Mouse (Mus musculus): Measurements from ENCODE around the gene Lims1. TPM values are rescaled to one million over a fixed set of nuclear protein-coding genes. Genes with fewer than 3 reads are reported as not detected.
"Not testable (repeated sequence)": the region's sequence is repeated elsewhere in the genome, so short reads cannot be mapped to it uniquely, and the experiment has no call there.

Gene Lims1
- total and polyA plus RNA-seq, 2 experiments from 2014 or later, result 43.6 to 51.7 TPM

DNA sequence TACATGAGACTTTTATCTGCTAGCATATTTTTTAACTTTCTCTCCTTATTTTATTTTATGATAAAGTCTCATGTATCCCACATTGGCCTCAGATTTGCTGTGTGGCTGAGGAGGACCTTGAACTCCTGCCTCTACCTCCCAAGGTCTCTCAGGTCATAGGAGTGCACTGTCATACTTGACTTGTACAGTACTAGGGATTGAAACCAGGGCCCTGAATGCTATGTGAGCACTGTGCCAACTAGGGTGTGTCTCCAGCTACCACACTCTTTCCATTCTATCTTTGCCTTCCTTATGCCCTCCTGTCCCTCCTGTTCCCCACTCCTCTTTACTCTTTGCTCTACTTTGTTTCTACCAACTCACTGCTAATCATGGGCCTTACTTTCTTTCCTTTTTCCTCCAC, 7.4 kb downstream of the Lims1 start:
- DNase-seq, result no peak
- ATAC-seq, result no peak
- TF ChIP-seq CTCF (IDR thresholded peaks at IDR 0.05; ENCODE audit: low read depth), result no peak
- Histone ChIP-seq H3K4me3 (ENCODE audit: low read depth, low read length) (no peak overlapping the region), H3K27ac (ENCODE audit: low read depth, low read length) (no peak overlapping the region), H3K27me3 (ENCODE audit: insufficient read depth, low read length) (no peaks in the 10 kb centered on the region), H3K36me3 (ENCODE audit: insufficient read depth) (no peaks in the 10 kb centered on the region), H3K9me3 (ENCODE audit: low read length) (no peaks in the 10 kb centered on the region), H3K9ac (no peak overlapping the region), H3K4me2 (ENCODE audit: low read depth) (no peak overlapping the region), H3K4me1 (ENCODE audit: insufficient read depth) (peaks cover 10% of the 10 kb centered on the region)

DNA sequence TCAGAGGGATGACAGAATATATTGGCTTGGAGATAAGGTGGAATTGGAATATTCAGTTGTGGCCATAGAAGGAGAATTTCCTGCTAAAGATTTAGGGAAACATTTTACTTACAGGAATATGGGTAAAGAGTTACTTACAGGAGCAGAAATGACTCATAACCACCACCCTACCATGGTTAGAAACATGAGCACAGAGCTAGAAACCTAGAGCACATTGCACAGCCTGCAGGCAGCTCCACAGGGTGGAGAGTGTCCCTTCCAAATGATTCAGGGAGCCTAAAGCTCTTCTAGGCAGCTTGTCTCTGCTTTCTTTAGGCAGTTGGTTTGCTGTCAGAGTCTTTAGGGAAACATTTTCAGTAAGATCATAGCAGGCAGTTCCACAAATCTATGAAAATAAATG, 8.5 kb downstream of the Lims1 start:
- Histone ChIP-seq H3K9ac (no peak overlapping the region), H3K27me3 (ENCODE audit: insufficient read depth, low read length) (no peaks in the 10 kb centered on the region), H3K4me1 (ENCODE audit: insufficient read depth) (0 out of 2 replicates have a peak, but pooled peaks cover 3% of the 10 kb centered on the region), H3K4me2 (ENCODE audit: low read depth) (no peak overlapping the region), H3K36me3 (ENCODE audit: insufficient read depth) (no peaks in the 10 kb centered on the region), H3K27ac (ENCODE audit: low read depth, low read length) (no peak overlapping the region), H3K4me3 (ENCODE audit: low read depth, low read length) (no peak overlapping the region), H3K9me3 (ENCODE audit: low read length) (no peaks in the 10 kb centered on the region)
- no peak for DNase-seq
- ATAC-seq, result no peak
- no peak for TF ChIP-seq CTCF (IDR thresholded peaks at IDR 0.05; ENCODE audit: low read depth)

DNA sequence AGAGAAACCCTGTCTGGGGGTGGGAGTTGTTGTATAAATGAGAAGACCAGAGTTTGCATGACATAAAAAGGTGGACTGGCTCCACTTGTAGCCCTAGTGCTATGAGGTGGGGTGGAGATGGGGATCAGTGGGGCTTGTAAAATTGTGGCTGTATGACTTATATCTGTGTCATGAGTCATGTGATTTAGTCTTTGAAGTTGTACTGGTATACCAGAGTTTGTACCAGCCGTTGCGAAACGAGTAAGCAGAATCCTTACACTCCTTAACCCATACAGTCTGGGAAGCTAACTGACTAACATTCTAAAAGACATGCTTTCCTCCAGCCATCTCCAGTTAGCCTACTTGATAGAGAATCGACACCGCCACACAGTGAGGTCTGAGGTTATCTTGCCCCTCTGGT, 10.1 kb downstream of the Lims1 start:
- H3K9ac ChIP-seq, result no peak overlapping the region
- H3K27ac ChIP-seq (ENCODE audit: low read depth, low read length), result no peak overlapping the region
- no peaks in the 10 kb centered on the region for H3K4me1 ChIP-seq (ENCODE audit: insufficient read depth)
- no peaks in the 10 kb centered on the region for H3K9me3 ChIP-seq (ENCODE audit: low read length)
- H3K36me3 ChIP-seq (ENCODE audit: insufficient read depth), result no peaks in the 10 kb centered on the region
- 96% methylated on average over 5 of the region's 5 CpGs for WGBS
- H3K4me2 ChIP-seq (ENCODE audit: low read depth), result no peak overlapping the region
- ATAC-seq (no peak), DNase-seq (no peak)
- H3K27me3 ChIP-seq (ENCODE audit: insufficient read depth, low read length), result no peaks in the 10 kb centered on the region
- no peak overlapping the region for H3K4me3 ChIP-seq (ENCODE audit: low read depth, low read length)
- TF ChIP-seq CTCF (IDR thresholded peaks at IDR 0.05; ENCODE audit: low read depth), result no peak

DNA sequence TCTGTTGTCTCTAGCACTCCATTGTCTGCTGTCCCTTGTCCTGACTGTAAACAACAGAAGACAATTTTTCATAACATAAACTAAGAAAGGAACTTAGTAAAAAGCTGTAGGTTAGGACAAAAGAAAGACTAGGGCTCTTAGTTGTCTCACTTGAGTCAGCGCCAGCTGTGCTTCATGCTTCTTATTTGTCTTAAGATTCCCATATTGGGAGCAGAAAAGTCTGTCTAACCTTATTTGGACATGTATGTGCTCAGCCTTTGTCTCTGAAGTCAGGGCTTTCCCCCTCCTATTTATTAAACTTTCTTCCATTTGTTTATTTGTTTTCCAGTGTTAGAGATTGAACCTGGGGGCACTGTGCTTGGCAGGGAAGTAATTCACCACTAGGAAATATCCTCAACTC, 12.9 kb downstream of the Lims1 start:
- WGBS, result 92% methylated on average over 1 of the region's 1 CpGs
- Histone ChIP-seq H3K27me3 (ENCODE audit: insufficient read depth, low read length) (no peaks in the 10 kb centered on the region), H3K9me3 (ENCODE audit: low read length) (no peaks in the 10 kb centered on the region), H3K36me3 (ENCODE audit: insufficient read depth) (no peaks in the 10 kb centered on the region), H3K27ac (ENCODE audit: low read depth, low read length) (no peak overlapping the region), H3K4me2 (ENCODE audit: low read depth) (no peak overlapping the region), H3K9ac (no peak overlapping the region), H3K4me1 (ENCODE audit: insufficient read depth) (no peaks in the 10 kb centered on the region), H3K4me3 (ENCODE audit: low read depth, low read length) (no peak overlapping the region)
- no peak for ATAC-seq
- no peak for TF ChIP-seq CTCF (IDR thresholded peaks at IDR 0.05; ENCODE audit: low read depth)
- DNase-seq, result no peak

DNA sequence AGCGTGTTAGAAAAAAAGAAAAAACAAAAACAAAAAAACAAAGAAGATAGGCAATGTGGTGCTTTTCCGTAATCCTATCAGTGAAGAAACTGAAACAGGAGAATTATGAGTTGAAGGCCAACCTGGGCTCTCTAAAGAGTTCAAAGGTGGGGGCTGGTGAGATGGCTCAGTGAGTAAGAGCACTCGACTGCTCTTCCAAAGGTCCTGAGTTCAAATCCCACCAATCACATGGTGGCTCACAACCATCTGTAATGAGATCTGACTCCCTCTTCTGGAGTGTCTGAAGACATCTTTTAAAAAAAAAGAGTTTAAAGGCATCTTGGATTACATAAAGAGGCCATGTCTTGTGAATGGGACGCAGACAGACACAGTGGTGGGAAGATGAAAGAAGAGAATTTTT, 13.8 kb downstream of the Lims1 start:
- H3K4me1 ChIP-seq (ENCODE audit: insufficient read depth); H3K27ac ChIP-seq (ENCODE audit: low read depth, low read length); ATAC-seq; H3K9ac ChIP-seq; DNase-seq; H3K4me3 ChIP-seq (ENCODE audit: low read depth, low read length); H3K36me3 ChIP-seq (ENCODE audit: insufficient read depth); H3K9me3 ChIP-seq (ENCODE audit: low read length); H3K27me3 ChIP-seq (ENCODE audit: insufficient read depth, low read length); H3K4me2 ChIP-seq (ENCODE audit: low read depth): not testable (repeated sequence)
- WGBS, result 90% methylated on average over 4 of the region's 4 CpGs

DNA sequence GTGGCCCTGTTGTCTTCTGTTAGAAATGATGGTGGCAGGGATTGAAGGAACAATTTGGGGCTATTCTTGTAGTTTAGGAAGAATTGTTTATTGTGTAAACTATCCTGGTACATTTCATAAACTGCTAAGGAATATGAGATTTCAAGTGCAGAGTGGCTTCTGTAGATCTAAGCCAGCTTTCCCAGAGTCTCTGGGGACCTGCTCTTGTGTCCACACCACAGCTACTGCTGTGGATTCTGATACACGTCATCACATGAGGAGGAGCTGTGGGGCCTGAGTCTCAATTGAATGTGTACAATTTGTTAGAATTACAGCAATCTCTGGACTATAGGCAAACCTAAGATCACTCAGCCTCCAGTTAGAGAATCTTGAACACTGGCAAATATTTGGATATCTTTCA, 15.3 kb downstream of the Lims1 start:
- no peaks in the 10 kb centered on the region for H3K27me3 ChIP-seq (ENCODE audit: insufficient read depth, low read length)
- DNase-seq (no peak), ATAC-seq (no peak)
- H3K4me2 ChIP-seq (ENCODE audit: low read depth), result no peak overlapping the region
- 55% methylated on average over 1 of the region's 1 CpGs for WGBS
- H3K27ac ChIP-seq (ENCODE audit: low read depth, low read length), result peak overlapping the region; percentile 29; the same call in 1 of the 2 replicates
- H3K9me3 ChIP-seq (ENCODE audit: low read length), result no peaks in the 10 kb centered on the region
- no peak overlapping the region for H3K4me3 ChIP-seq (ENCODE audit: low read depth, low read length)
- no peaks in the 10 kb centered on the region for H3K36me3 ChIP-seq (ENCODE audit: insufficient read depth)
- TF ChIP-seq CTCF (IDR thresholded peaks at IDR 0.05; ENCODE audit: low read depth), result no peak
- H3K9ac ChIP-seq, result no peak overlapping the region
- no peaks in the 10 kb centered on the region for H3K4me1 ChIP-seq (ENCODE audit: insufficient read depth)

DNA sequence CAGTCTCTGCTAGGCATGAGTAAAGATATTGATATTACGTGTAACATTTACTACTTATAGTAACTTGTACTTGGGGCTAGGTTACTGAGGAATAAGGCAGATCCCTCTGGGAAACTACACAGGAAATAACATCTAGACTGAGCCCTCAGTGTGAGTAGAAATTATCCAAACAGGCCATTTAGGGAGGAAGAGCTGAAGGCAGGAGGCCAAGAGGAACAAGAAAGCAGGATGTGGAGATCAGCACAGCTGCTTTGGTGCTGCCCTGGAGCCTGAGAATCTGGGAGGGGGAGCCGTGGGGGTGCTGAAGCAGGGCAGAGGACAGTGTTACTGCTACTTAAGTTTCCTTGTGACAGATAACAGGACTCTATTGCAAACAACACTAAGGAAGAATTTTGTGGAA, 18.4 kb downstream of the Lims1 start:
- H3K9me3 ChIP-seq (ENCODE audit: low read length), result no peaks in the 10 kb centered on the region
- no peak overlapping the region for H3K4me2 ChIP-seq (ENCODE audit: low read depth)
- WGBS, result 90% methylated on average over 2 of the region's 2 CpGs
- H3K36me3 ChIP-seq (ENCODE audit: insufficient read depth), result no peaks in the 10 kb centered on the region
- H3K4me1 ChIP-seq (ENCODE audit: insufficient read depth), result no peaks in the 10 kb centered on the region
- no peaks in the 10 kb centered on the region for H3K27me3 ChIP-seq (ENCODE audit: insufficient read depth, low read length)
- ATAC-seq (peak; percentile 48; the same call in 1 of the 2 replicates), DNase-seq (no peak)
- TF ChIP-seq CTCF (IDR thresholded peaks at IDR 0.05; ENCODE audit: low read depth), result no peak
- no peak overlapping the region for H3K9ac ChIP-seq
- H3K4me3 ChIP-seq (ENCODE audit: low read depth, low read length), result no peak overlapping the region
- H3K27ac ChIP-seq (ENCODE audit: low read depth, low read length), result no peak overlapping the region

DNA sequence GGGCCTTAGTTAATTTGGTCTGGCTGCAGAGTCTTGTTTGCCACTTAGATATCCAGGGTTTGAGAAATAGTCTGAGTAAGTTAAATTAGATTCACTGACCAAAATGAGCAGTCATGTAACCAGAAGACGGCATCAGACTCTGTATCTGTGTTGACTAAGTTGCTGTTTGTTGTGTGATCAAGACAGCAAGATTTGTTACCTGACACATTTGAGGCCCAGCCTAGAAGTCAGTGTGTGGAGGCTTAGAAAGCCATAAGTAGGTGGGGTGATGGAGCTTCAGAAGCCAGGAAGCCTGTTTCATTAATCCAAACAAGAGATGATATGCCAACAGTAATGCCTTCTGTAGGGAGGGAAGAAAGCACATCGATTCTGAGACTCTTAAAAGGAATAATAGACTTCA, 18.9 kb downstream of the Lims1 start:
- Histone ChIP-seq H3K9ac (no peak overlapping the region), H3K27me3 (ENCODE audit: insufficient read depth, low read length) (no peaks in the 10 kb centered on the region), H3K4me1 (ENCODE audit: insufficient read depth) (no peaks in the 10 kb centered on the region), H3K9me3 (ENCODE audit: low read length) (no peaks in the 10 kb centered on the region), H3K4me2 (ENCODE audit: low read depth) (no peak overlapping the region), H3K4me3 (ENCODE audit: low read depth, low read length) (no peak overlapping the region), H3K36me3 (ENCODE audit: insufficient read depth) (no peaks in the 10 kb centered on the region), H3K27ac (ENCODE audit: low read depth, low read length) (no peak overlapping the region)
- 87% methylated on average over 2 of the region's 2 CpGs for WGBS
- no peak for DNase-seq
- ATAC-seq, result no peak
- no peak for TF ChIP-seq CTCF (IDR thresholded peaks at IDR 0.05; ENCODE audit: low read depth)

Measured in forebrain, postnatal 0 days (tissue).